Mouse (Mus musculus): Measurements from ENCODE around the gene Bcl2a1b. TPM values are rescaled to one million over a fixed set of nuclear protein-coding genes. Genes with fewer than 3 reads are reported as not detected.
"Not testable (repeated sequence)": the region's sequence is repeated elsewhere in the genome, so short reads cannot be mapped to it uniquely, and the experiment has no call there.

Bcl2a1b gene
- polyA plus RNA-seq, 1 experiment from 2014 or later = not detected

- H3K4me1 ChIP-seq; H3K27me3 ChIP-seq (ENCODE audit: insufficient read depth, poor library complexity, severe bottlenecking); H3K27ac ChIP-seq; H3K9me3 ChIP-seq; H3K36me3 ChIP-seq; H3K4me3 ChIP-seq; DNase-seq (ENCODE audit: low spot score): not testable (repeated sequence)
- WGBS = 83% methylated on average over 4 of the region's 4 CpGs
Observed at GRCm38 (mm10) chr9:89218174-89218573, 19.2 kb downstream of the Bcl2a1b start.

- not testable (repeated sequence) for DNase-seq (ENCODE audit: low spot score); H3K27ac ChIP-seq; H3K36me3 ChIP-seq; H3K9me3 ChIP-seq; H3K27me3 ChIP-seq (ENCODE audit: insufficient read depth, poor library complexity, severe bottlenecking); H3K4me1 ChIP-seq; H3K4me3 ChIP-seq
- WGBS = 86% methylated on average over 3 of the region's 4 CpGs
Observed at GRCm38 (mm10) chr9:89219668-89220067, 20.7 kb downstream of the Bcl2a1b start.

GRCm38 (mm10) chr9:89220704-89221287, 21.8 kb downstream of the Bcl2a1b start:
- not testable (repeated sequence) for H3K9me3 ChIP-seq; H3K27ac ChIP-seq; DNase-seq (ENCODE audit: low spot score); H3K27me3 ChIP-seq (ENCODE audit: insufficient read depth, poor library complexity, severe bottlenecking); H3K36me3 ChIP-seq; H3K4me3 ChIP-seq; H3K4me1 ChIP-seq
- 87% methylated on average over 6 of the region's 6 CpGs for WGBS

GRCm38 (mm10) chr9:89226071-89226470, 27.1 kb downstream of the Bcl2a1b start:
- H3K27me3 ChIP-seq (ENCODE audit: insufficient read depth, poor library complexity, severe bottlenecking) = no peaks in the 10 kb centered on the region
- H3K4me3 ChIP-seq = no peak overlapping the region
- H3K4me1 ChIP-seq = no peaks in the 10 kb centered on the region
- DNase-seq (ENCODE audit: low spot score) = no peak
- no peaks in the 10 kb centered on the region for H3K36me3 ChIP-seq
- H3K27ac ChIP-seq = no peak overlapping the region
- WGBS = 54% methylated on average over 4 of the region's 4 CpGs
- no peaks in the 10 kb centered on the region for H3K9me3 ChIP-seq

GRCm38 (mm10) chr9:89228122-89228521, 29.1 kb downstream of the Bcl2a1b start:
- H3K4me1 ChIP-seq = no peaks in the 10 kb centered on the region

GRCm38 (mm10) chr9:89230897-89231497, 32.0 kb downstream of the Bcl2a1b start:
- H3K27me3 ChIP-seq (ENCODE audit: insufficient read depth, poor library complexity, severe bottlenecking); H3K9me3 ChIP-seq; H3K4me3 ChIP-seq; H3K36me3 ChIP-seq; H3K4me1 ChIP-seq; H3K27ac ChIP-seq; DNase-seq (ENCODE audit: low spot score): not testable (repeated sequence)
- 49% methylated on average over 2 of the region's 2 CpGs for WGBS

More at GRCm38 (mm10) chr9:89228122-89228521, 29.1 kb downstream of the Bcl2a1b start:
- H3K36me3 ChIP-seq = no peaks in the 10 kb centered on the region
- no peak overlapping the region for H3K27ac ChIP-seq
- DNase-seq (ENCODE audit: low spot score) = no peak
- H3K27me3 ChIP-seq (ENCODE audit: insufficient read depth, poor library complexity, severe bottlenecking) = no peaks in the 10 kb centered on the region
- no peak overlapping the region for H3K4me3 ChIP-seq
- H3K9me3 ChIP-seq = no peaks in the 10 kb centered on the region
- WGBS = 87% methylated on average over 7 of the region's 7 CpGs

GRCm38 (mm10) chr9:89237131-89237530, 38.1 kb downstream of the Bcl2a1b start:
- H3K27ac ChIP-seq; H3K9me3 ChIP-seq; H3K4me3 ChIP-seq; H3K27me3 ChIP-seq (ENCODE audit: insufficient read depth, poor library complexity, severe bottlenecking); DNase-seq (ENCODE audit: low spot score); H3K36me3 ChIP-seq; H3K4me1 ChIP-seq: not testable (repeated sequence)
- WGBS = 80% methylated on average over 4 of the region's 4 CpGs

GRCm38 (mm10) chr9:89238976-89239505, 40.0 kb downstream of the Bcl2a1b start:
- H3K36me3 ChIP-seq; H3K4me1 ChIP-seq; H3K27me3 ChIP-seq (ENCODE audit: insufficient read depth, poor library complexity, severe bottlenecking); H3K4me3 ChIP-seq; H3K27ac ChIP-seq; H3K9me3 ChIP-seq; DNase-seq (ENCODE audit: low spot score): not testable (repeated sequence)
- 66% methylated on average over 4 of the region's 5 CpGs for WGBS

- H3K36me3 ChIP-seq; H3K9me3 ChIP-seq; DNase-seq (ENCODE audit: low spot score); H3K4me3 ChIP-seq; H3K27me3 ChIP-seq (ENCODE audit: insufficient read depth, poor library complexity, severe bottlenecking); H3K27ac ChIP-seq; H3K4me1 ChIP-seq: not testable (repeated sequence)
- WGBS = 86% methylated on average over 3 of the region's 3 CpGs
Observed at GRCm38 (mm10) chr9:89240516-89241019, 41.6 kb downstream of the Bcl2a1b start.

- no peaks in the 10 kb centered on the region for H3K36me3 ChIP-seq
- 80% methylated on average over 2 of the region's 2 CpGs for WGBS
- no peaks in the 10 kb centered on the region for H3K4me1 ChIP-seq
- no peak overlapping the region for H3K4me3 ChIP-seq
- H3K9me3 ChIP-seq = no peaks in the 10 kb centered on the region
- no peak for DNase-seq (ENCODE audit: low spot score)
- H3K27me3 ChIP-seq (ENCODE audit: insufficient read depth, poor library complexity, severe bottlenecking) = no peaks in the 10 kb centered on the region
- no peak overlapping the region for H3K27ac ChIP-seq
Observed at GRCm38 (mm10) chr9:89253400-89253799, 54.4 kb downstream of the Bcl2a1b start.

- Histone ChIP-seq H3K36me3 (no peaks in the 10 kb centered on the region), H3K4me3 (no peak overlapping the region), H3K27ac (no peak overlapping the region), H3K4me1 (no peaks in the 10 kb centered on the region), H3K27me3 (ENCODE audit: insufficient read depth, poor library complexity, severe bottlenecking) (no peaks in the 10 kb centered on the region), H3K9me3 (no peaks in the 10 kb centered on the region)
- DNase-seq (ENCODE audit: low spot score) = no peak
- 82% methylated on average over 12 of the region's 12 CpGs for WGBS
Observed at GRCm38 (mm10) chr9:89256556-89257335, 57.7 kb downstream of the Bcl2a1b start.
